Mouse (Mus musculus): ENCODE measurements around the gene Lcn6. TPM values are rescaled to one million over a fixed set of nuclear protein-coding genes. Genes with fewer than 3 reads are reported as not detected.
"Not testable (repeated sequence)": the region's sequence is repeated elsewhere in the genome, so short reads cannot be mapped to it uniquely, and the experiment has no call there.

Lcn6 gene
- polyA plus RNA-seq, 1 experiment from 2014 or later: not detected

DNA sequence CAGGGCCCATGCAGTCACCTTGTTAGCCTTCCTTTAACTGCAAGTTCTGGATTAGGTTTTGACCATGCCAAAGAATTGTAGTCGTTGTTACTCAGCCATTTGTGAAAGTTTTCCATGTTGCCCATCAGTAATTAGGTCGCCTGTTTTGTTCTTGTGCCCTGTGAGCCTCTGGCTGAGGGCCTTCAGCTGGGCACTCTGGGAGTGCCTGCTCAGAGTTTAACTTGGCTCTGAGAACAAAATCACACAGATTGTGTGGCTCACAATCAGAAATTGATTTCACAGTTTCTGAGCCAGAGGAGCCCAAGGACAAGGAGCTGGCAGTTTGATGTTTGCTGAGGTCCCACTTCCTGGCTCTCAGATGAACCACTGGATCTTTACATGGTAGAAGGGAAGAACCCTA lies 33.2 kb downstream of the Lcn6 start:
- not testable (repeated sequence) for H3K27ac ChIP-seq (ENCODE audit: low read length); H3K4me2 ChIP-seq (ENCODE audit: low read depth, low read length); H3K9me3 ChIP-seq (replicated peaks; ENCODE audit: control insufficient read depth, low read length); ATAC-seq (ENCODE audit: insufficient read depth, low FRiP score); H3K27me3 ChIP-seq (ENCODE audit: control insufficient read depth, insufficient read depth, low read length); H3K9ac ChIP-seq (ENCODE audit: low read length); H3K4me3 ChIP-seq (replicated peaks; ENCODE audit: low read length); H3K4me1 ChIP-seq (ENCODE audit: control insufficient read depth, insufficient read depth, low read length); H3K36me3 ChIP-seq (ENCODE audit: control insufficient read depth, insufficient read depth, low read length)
- WGBS: 77% methylated on average over 2 of the region's 2 CpGs

DNA sequence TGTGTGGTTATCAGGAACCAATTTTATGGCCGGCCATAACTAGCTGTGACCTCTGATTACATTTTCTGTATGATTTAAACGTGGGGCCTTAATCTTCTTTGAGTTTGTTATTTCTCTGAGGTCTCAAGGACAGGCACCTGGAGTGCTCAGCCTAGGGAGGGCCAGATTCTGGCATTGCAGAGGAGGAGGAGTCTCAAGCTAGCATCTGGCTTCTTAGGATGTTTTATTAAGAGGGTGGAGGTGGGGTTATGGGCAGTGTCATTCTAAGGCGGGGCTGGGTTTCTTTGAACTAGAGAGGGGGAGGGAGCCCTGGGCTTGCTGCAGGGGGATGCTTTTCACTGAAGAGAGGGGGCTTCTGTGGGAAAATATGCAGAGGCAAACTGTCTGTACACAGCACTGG lies 35.1 kb downstream of the Lcn6 start:
- not testable (repeated sequence) for H3K27me3 ChIP-seq (ENCODE audit: control insufficient read depth, insufficient read depth, low read length); H3K9ac ChIP-seq (ENCODE audit: low read length); H3K4me3 ChIP-seq (replicated peaks; ENCODE audit: low read length); H3K9me3 ChIP-seq (replicated peaks; ENCODE audit: control insufficient read depth, low read length); H3K4me2 ChIP-seq (ENCODE audit: low read depth, low read length); H3K27ac ChIP-seq (ENCODE audit: low read length); ATAC-seq (ENCODE audit: insufficient read depth, low FRiP score); H3K36me3 ChIP-seq (ENCODE audit: control insufficient read depth, insufficient read depth, low read length); H3K4me1 ChIP-seq (ENCODE audit: control insufficient read depth, insufficient read depth, low read length)
- WGBS: 12% methylated on average over 3 of the region's 3 CpGs

DNA sequence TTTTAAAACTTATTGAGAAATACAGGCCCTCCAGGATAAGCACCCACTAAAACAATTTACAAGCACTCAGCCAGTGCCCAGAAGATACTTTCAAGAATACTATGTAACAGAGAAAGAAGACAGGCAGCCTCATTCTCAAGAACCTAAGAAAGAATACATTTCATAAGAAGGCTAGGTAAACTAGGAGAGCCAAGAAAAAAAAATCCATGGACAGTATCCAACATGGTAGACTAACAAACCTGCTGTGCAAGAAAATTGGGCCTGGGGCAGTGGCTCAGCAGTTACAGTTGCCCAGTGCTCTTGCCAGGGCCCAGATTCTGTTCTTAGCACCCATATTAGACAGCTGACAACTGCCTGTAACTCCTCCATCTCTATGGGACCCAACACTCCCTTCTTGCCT lies 40.6 kb downstream of the Lcn6 start:
- H3K27ac ChIP-seq (ENCODE audit: low read length): no peak overlapping the region
- H3K9me3 ChIP-seq (replicated peaks; ENCODE audit: control insufficient read depth, low read length): no peaks in the 10 kb centered on the region
- no peak overlapping the region for H3K4me2 ChIP-seq (ENCODE audit: low read depth, low read length)
- no peak for ATAC-seq (ENCODE audit: insufficient read depth, low FRiP score)
- H3K4me1 ChIP-seq (ENCODE audit: control insufficient read depth, insufficient read depth, low read length): no peaks in the 10 kb centered on the region
- no peak overlapping the region for H3K4me3 ChIP-seq (replicated peaks; ENCODE audit: low read length)
- no peaks in the 10 kb centered on the region for H3K36me3 ChIP-seq (ENCODE audit: control insufficient read depth, insufficient read depth, low read length)
- no peaks in the 10 kb centered on the region for H3K27me3 ChIP-seq (ENCODE audit: control insufficient read depth, insufficient read depth, low read length)
- no peak overlapping the region for H3K9ac ChIP-seq (ENCODE audit: low read length)

Other genes starting within 250 kb of the Lcn6 start
- gene Abca2, start 248.1 kb upstream of the Lcn6 start, polyA plus RNA-seq (2015; fragmentation: Nextera tagmentation; extraction: Ambion mirVana): 4.0 and 4.6 TPM in 2 replicates
- gene Clic3, start 219.9 kb upstream of the Lcn6 start, polyA plus RNA-seq (2015; fragmentation: Nextera tagmentation; extraction: Ambion mirVana): 60.5 and 113 TPM in 2 replicates
- 44.1 and 49.4 TPM in 2 replicates for gene Paxx, start 215.7 kb upstream of the Lcn6 start, polyA plus RNA-seq (2015; fragmentation: Nextera tagmentation; extraction: Ambion mirVana)
- gene Ptgds, start 206.7 kb upstream of the Lcn6 start, polyA plus RNA-seq (2015; fragmentation: Nextera tagmentation; extraction: Ambion mirVana): 6.1 and 6.7 TPM in 2 replicates
- not detected in 2 replicates for gene Lcn12, start 182.9 kb upstream of the Lcn6 start, polyA plus RNA-seq (2015; fragmentation: Nextera tagmentation; extraction: Ambion mirVana)
- gene Fbxw5, start 176.0 kb upstream of the Lcn6 start, polyA plus RNA-seq (2015; fragmentation: Nextera tagmentation; extraction: Ambion mirVana): 76.5 and 86.0 TPM in 2 replicates
- gene C8g, start 175.1 kb upstream of the Lcn6 start, polyA plus RNA-seq (2015; fragmentation: Nextera tagmentation; extraction: Ambion mirVana): 8.9 and 9.5 TPM in 2 replicates
- 31.5 and 32.1 TPM in 2 replicates for gene Traf2, start 129.8 kb upstream of the Lcn6 start, polyA plus RNA-seq (2015; fragmentation: Nextera tagmentation; extraction: Ambion mirVana)
- gene Edf1, start 118.9 kb upstream of the Lcn6 start, polyA plus RNA-seq (2015; fragmentation: Nextera tagmentation; extraction: Ambion mirVana): 377 and 401 TPM in 2 replicates
- gene Mamdc4, start 101.9 kb upstream of the Lcn6 start, polyA plus RNA-seq (2015; fragmentation: Nextera tagmentation; extraction: Ambion mirVana): 74.0 and 87.4 TPM in 2 replicates
- 120 and 123 TPM in 2 replicates for gene Phpt1, start 101.6 kb upstream of the Lcn6 start, polyA plus RNA-seq (2015; fragmentation: Nextera tagmentation; extraction: Ambion mirVana)
- 0.26 and 0.94 TPM in 2 replicates for gene Ajm1, start 95.0 kb upstream of the Lcn6 start, polyA plus RNA-seq (2015; fragmentation: Nextera tagmentation; extraction: Ambion mirVana)
- gene Rabl6, start 68.3 kb upstream of the Lcn6 start, polyA plus RNA-seq (2015; fragmentation: Nextera tagmentation; extraction: Ambion mirVana): 56.4 and 60.3 TPM in 2 replicates
- gene Ccdc183, start 59.1 kb upstream of the Lcn6 start, polyA plus RNA-seq (2015; fragmentation: Nextera tagmentation; extraction: Ambion mirVana): 0.09 and 0.15 TPM in 2 replicates
- gene Tmem141, start 54.8 kb upstream of the Lcn6 start, polyA plus RNA-seq (2015; fragmentation: Nextera tagmentation; extraction: Ambion mirVana): 27.8 and 33.9 TPM in 2 replicates
- 4.9 and 5.3 TPM in 2 replicates for gene Fcna, start 48.8 kb upstream of the Lcn6 start, polyA plus RNA-seq (2015; fragmentation: Nextera tagmentation; extraction: Ambion mirVana)
- 0.37 TPM in 1 of 2 replicates, not detected in the other for gene Lcn8, start 23.7 kb upstream of the Lcn6 start, polyA plus RNA-seq (2015; fragmentation: Nextera tagmentation; extraction: Ambion mirVana)
- gene Lcn5, start 18.8 kb upstream of the Lcn6 start, polyA plus RNA-seq (2015; fragmentation: Nextera tagmentation; extraction: Ambion mirVana): not detected in 2 replicates
- not detected in 2 replicates for gene Lcn10, start 5.9 kb downstream of the Lcn6 start, polyA plus RNA-seq (2015; fragmentation: Nextera tagmentation; extraction: Ambion mirVana)
- not detected in 2 replicates for gene Obp2a, start 23.3 kb downstream of the Lcn6 start, polyA plus RNA-seq (2015; fragmentation: Nextera tagmentation; extraction: Ambion mirVana)
- gene Bmyc, start 30.0 kb downstream of the Lcn6 start, polyA plus RNA-seq (2015; fragmentation: Nextera tagmentation; extraction: Ambion mirVana): 62.0 and 73.4 TPM in 2 replicates
- not detected in 2 replicates for gene Obp2b, start 60.2 kb downstream of the Lcn6 start, polyA plus RNA-seq (2015; fragmentation: Nextera tagmentation; extraction: Ambion mirVana)
- not detected in 2 replicates for gene Lcn3, start 88.8 kb downstream of the Lcn6 start, polyA plus RNA-seq (2015; fragmentation: Nextera tagmentation; extraction: Ambion mirVana)
- gene Lcn11, start 100.2 kb downstream of the Lcn6 start, polyA plus RNA-seq (2015; fragmentation: Nextera tagmentation; extraction: Ambion mirVana): not detected in 2 replicates
- not detected in 2 replicates for gene Gm13539, start 105.5 kb downstream of the Lcn6 start, polyA plus RNA-seq (2015; fragmentation: Nextera tagmentation; extraction: Ambion mirVana)
- gene Glt6d1, start 139.1 kb downstream of the Lcn6 start, polyA plus RNA-seq (2015; fragmentation: Nextera tagmentation; extraction: Ambion mirVana): not detected in 2 replicates
- not detected in 2 replicates for gene Lcn9, start 146.4 kb downstream of the Lcn6 start, polyA plus RNA-seq (2015; fragmentation: Nextera tagmentation; extraction: Ambion mirVana)
- gene Sohlh1, start 170.5 kb downstream of the Lcn6 start, polyA plus RNA-seq (2015; fragmentation: Nextera tagmentation; extraction: Ambion mirVana): 0.13 TPM in 1 of 2 replicates, not detected in the other
- 0.65 and 0.90 TPM in 2 replicates for gene Kcnt1, start 186.9 kb downstream of the Lcn6 start, polyA plus RNA-seq (2015; fragmentation: Nextera tagmentation; extraction: Ambion mirVana)

Measured in stomach, embryonic 16.5 days (tissue).